Mouse (Mus musculus) kidney, adult 2 months (tissue): Measurements from ENCODE around the gene Oxct2b.

Source experiments
- CTCF ChIP-seq: fragments of 200-500 bp; conservative IDR thresholded peaks from 2 replicates; pipeline ENCODE4 v1.5.1; 2011; ENCODE audit warnings: low read depth, mild to moderate bottlenecking, control low read depth, low read length, moderate library complexity, mixed read lengths; ENCODE audit not compliant: insufficient read depth, insufficient read length
- POLR2A ChIP-seq: fragments of 200-500 bp; IDR thresholded peaks from one replicate; pipeline ENCODE4 v1.6.1; 2011; ENCODE audit warnings: low read depth, low read length, control low read depth

DNA sequence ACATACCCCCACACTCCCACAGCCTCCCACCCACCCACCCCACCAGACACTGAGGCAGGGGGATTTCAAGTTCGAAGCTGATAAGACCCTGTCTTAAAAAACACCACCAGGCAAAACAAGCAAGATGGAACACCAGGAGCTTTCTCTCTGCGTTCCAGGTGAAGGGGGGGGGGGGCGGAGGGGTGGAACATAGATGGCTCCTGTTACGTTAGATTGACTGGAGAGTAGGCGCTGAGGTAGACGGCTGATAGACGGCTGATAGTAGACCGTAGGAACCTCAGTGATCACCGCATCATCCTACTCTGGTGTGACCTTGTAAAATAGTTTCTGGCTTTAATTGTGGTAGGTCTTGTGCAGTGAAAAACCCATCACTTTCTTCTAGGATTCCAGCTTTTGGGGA is 22.2 kb upstream of the Oxct2b start:
- no peak for TF ChIP-seq CTCF
- no peak for TF ChIP-seq POLR2A
